13 mouse cellular contexts compared by ENCODE assay signal in the genomic region with DNA sequence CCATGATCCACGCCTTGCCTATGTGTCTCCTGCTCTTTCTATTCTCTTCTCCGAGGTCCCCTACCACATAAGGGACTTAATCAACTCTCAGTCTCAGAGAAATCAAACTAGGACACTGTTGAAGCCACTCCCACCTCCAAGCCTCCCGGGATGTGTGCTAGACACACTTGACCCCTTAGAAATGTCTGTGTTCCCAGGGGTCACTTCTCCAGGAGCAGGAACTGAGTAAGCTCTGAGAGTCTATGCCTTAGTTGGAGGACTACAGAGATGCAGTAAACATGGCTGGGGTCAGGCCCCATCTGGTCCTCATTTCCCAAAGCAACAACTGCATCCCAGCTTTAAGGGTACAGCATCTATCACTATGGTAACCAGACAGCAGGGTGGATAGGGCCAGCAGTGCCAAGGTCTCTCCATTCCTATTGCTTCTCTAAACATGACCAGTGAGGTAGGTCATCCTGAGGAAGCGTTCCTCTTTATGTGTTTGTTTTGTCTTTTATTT. TPM values are rescaled to one million over a fixed set of nuclear protein-coding genes. Genes with fewer than 3 reads are reported as not detected.
DNase-seq lines count a peak whose midpoint lies in the region; ATAC-seq lines count a peak whose summit lies in the region.
"Had no signal": no experiment of that assay in that cellular context is flagged by ENCODE, and none has a peak within 500 bp of the region (broad histone marks: within the 10 kb centered on the region; RNA-seq: fewer than 3 reads in every experiment).

No protein-coding gene starts in this region.

- H3K4me1 ChIP-seq in hindbrain, embryonic 13.5 days (replicated peaks) = peaks cover 42% of the 10 kb centered on the region
- H3K4me1 ChIP-seq in hindbrain, embryonic 16.5 days (ENCODE audit: control insufficient read depth, insufficient read depth, low read depth, low read length) = peaks cover 14% of the 10 kb centered on the region
- H3K4me1 ChIP-seq in embryonic facial prominence, embryonic 10.5 days = peaks cover 32% of the 10 kb centered on the region
- peaks cover 9% of the 10 kb centered on the region; the same call in 1 of the 2 replicates for H3K4me1 ChIP-seq in intestine, embryonic 16.5 days (ENCODE audit: control insufficient read depth, insufficient read depth, low read length)
- H3K4me1 ChIP-seq in liver, embryonic 11.5 days (replicated peaks; ENCODE audit: control insufficient read depth, insufficient read depth, low read length) = peaks cover 6% of the 10 kb centered on the region

- WGBS in hindbrain, embryonic 13.5 days = 64% methylated on average over 4 of the region's 4 CpGs
- 55% methylated on average over 4 of the region's 4 CpGs for WGBS in hindbrain, embryonic 16.5 days
- WGBS in embryonic facial prominence, embryonic 10.5 days = 62% methylated on average over 4 of the region's 4 CpGs
- WGBS in intestine, embryonic 16.5 days = 62% methylated on average over 4 of the region's 4 CpGs
- WGBS in liver, embryonic 11.5 days = 71% methylated on average over 4 of the region's 4 CpGs

- H3K4me2 ChIP-seq in hindbrain, embryonic 13.5 days = no peak overlapping the region
- no peak overlapping the region for H3K4me2 ChIP-seq in hindbrain, embryonic 16.5 days (ENCODE audit: low read length)
- H3K4me2 ChIP-seq in intestine, embryonic 16.5 days (ENCODE audit: low read depth, low read length) = no peak overlapping the region
- no peak overlapping the region for H3K4me2 ChIP-seq in liver, embryonic 11.5 days
- H3K4me2 ChIP-seq: liver, embryonic 13.5 days; midbrain, embryonic 12.5 days; neural tube, embryonic 12.5 days had no signal

- no peak for ATAC-seq in hindbrain, embryonic 13.5 days (ENCODE audit: low FRiP score)
- no peak for ATAC-seq in hindbrain, embryonic 16.5 days
- peak; percentile 25; the same call in 1 of the 2 replicates for ATAC-seq in intestine, embryonic 16.5 days
- no peak for ATAC-seq in liver, embryonic 11.5 days (replicated peaks; ENCODE audit: low FRiP score)

- H3K9ac ChIP-seq in hindbrain, embryonic 13.5 days = no peak overlapping the region
- H3K9ac ChIP-seq in hindbrain, embryonic 16.5 days (ENCODE audit: low read depth, low read length) = no peak overlapping the region
- H3K9ac ChIP-seq in intestine, embryonic 16.5 days (ENCODE audit: low read depth, low read length) = no peak overlapping the region
- H3K9ac ChIP-seq in liver, embryonic 11.5 days (ENCODE audit: low read depth, low read length) = no peak overlapping the region
- H3K9ac ChIP-seq: liver, embryonic 13.5 days; midbrain, embryonic 12.5 days; neural tube, embryonic 12.5 days had no signal

- H3K36me3 ChIP-seq in hindbrain, embryonic 13.5 days = no peaks in the 10 kb centered on the region
- no peaks in the 10 kb centered on the region for H3K36me3 ChIP-seq in hindbrain, embryonic 16.5 days (ENCODE audit: control insufficient read depth, insufficient read depth, low read length)
- H3K36me3 ChIP-seq in embryonic facial prominence, embryonic 10.5 days (replicated peaks) = no peaks in the 10 kb centered on the region
- no peaks in the 10 kb centered on the region for H3K36me3 ChIP-seq in intestine, embryonic 16.5 days (ENCODE audit: control insufficient read depth, insufficient read depth, low read length)
- H3K36me3 ChIP-seq in liver, embryonic 11.5 days (ENCODE audit: control insufficient read depth, insufficient read depth, low read length) = no peaks in the 10 kb centered on the region
- H3K36me3 ChIP-seq: liver, embryonic 13.5 days; midbrain, embryonic 12.5 days; neural tube, embryonic 12.5 days had no signal

- H3K4me3 ChIP-seq in hindbrain, embryonic 13.5 days = no peak overlapping the region
- no peak overlapping the region for H3K4me3 ChIP-seq in hindbrain, embryonic 16.5 days (ENCODE audit: low read length)
- 0 out of 2 replicates have a peak overlapping the region, but pooled peaks have one; percentile 3 for H3K4me3 ChIP-seq in embryonic facial prominence, embryonic 10.5 days
- no peak overlapping the region for H3K4me3 ChIP-seq in intestine, embryonic 16.5 days (ENCODE audit: low read length)
- no peak overlapping the region for H3K4me3 ChIP-seq in liver, embryonic 11.5 days (ENCODE audit: low read depth, low read length)
- H3K4me3 ChIP-seq: erythroblast, embryonic 14.5 days; liver, embryonic 13.5 days; midbrain, embryonic 12.5 days; neural tube, embryonic 12.5 days had no signal

- 0 out of 2 replicates have a peak overlapping the region, but pooled peaks have one; percentile 1 for H3K27ac ChIP-seq in hindbrain, embryonic 13.5 days
- H3K27ac ChIP-seq in hindbrain, embryonic 16.5 days (ENCODE audit: low read depth, low read length) = no peak overlapping the region
- peak overlapping the region; percentile 44; the same call in 1 of the 2 replicates for H3K27ac ChIP-seq in embryonic facial prominence, embryonic 10.5 days (replicated peaks)
- H3K27ac ChIP-seq in intestine, embryonic 16.5 days (ENCODE audit: low read length) = no peak overlapping the region
- no peak overlapping the region for H3K27ac ChIP-seq in liver, embryonic 11.5 days (ENCODE audit: low read depth, low read length)
- H3K27ac ChIP-seq: liver, embryonic 13.5 days; midbrain, embryonic 12.5 days; neural tube, embryonic 12.5 days had no signal

- no peaks in the 10 kb centered on the region for H3K9me3 ChIP-seq in hindbrain, embryonic 13.5 days
- no peaks in the 10 kb centered on the region for H3K9me3 ChIP-seq in hindbrain, embryonic 16.5 days (ENCODE audit: control insufficient read depth, low read length)
- H3K9me3 ChIP-seq in embryonic facial prominence, embryonic 10.5 days = no peaks in the 10 kb centered on the region
- H3K9me3 ChIP-seq in intestine, embryonic 16.5 days (ENCODE audit: control insufficient read depth, low read length) = no peaks in the 10 kb centered on the region
- no peaks in the 10 kb centered on the region for H3K9me3 ChIP-seq in liver, embryonic 11.5 days (ENCODE audit: control insufficient read depth, low read length)
- H3K9me3 ChIP-seq: liver, embryonic 13.5 days; midbrain, embryonic 12.5 days; neural tube, embryonic 12.5 days had no signal

- H3K27me3 ChIP-seq in hindbrain, embryonic 13.5 days = peaks cover 24% of the 10 kb centered on the region; the same call in 1 of the 2 replicates
- no peaks in the 10 kb centered on the region for H3K27me3 ChIP-seq in hindbrain, embryonic 16.5 days (replicated peaks; ENCODE audit: control insufficient read depth, insufficient read depth, low read length)
- H3K27me3 ChIP-seq in embryonic facial prominence, embryonic 10.5 days (replicated peaks; ENCODE audit: low read depth, poor library complexity, severe bottlenecking) = peaks cover 52% of the 10 kb centered on the region
- H3K27me3 ChIP-seq in intestine, embryonic 16.5 days (replicated peaks; ENCODE audit: control insufficient read depth, insufficient read depth, low read length) = no peaks in the 10 kb centered on the region
- H3K27me3 ChIP-seq in liver, embryonic 11.5 days (replicated peaks; ENCODE audit: control insufficient read depth, insufficient read depth, low read length) = peaks cover 14% of the 10 kb centered on the region
- H3K27me3 ChIP-seq: neural tube, embryonic 12.5 days had no signal

- DNase-seq in embryo, embryonic 11 days = peak; percentile 28
- no peak for DNase-seq in embryo, embryonic 10 days (ENCODE audit: low spot score)
- peak; percentile 55 for DNase-seq in embryonic facial prominence, embryonic 10.5 days (ENCODE audit: low spot score)
- no peak for DNase-seq in frontal cortex, postnatal 25 days (ENCODE audit: low spot score in 2 of 2)
- no peak for DNase-seq in liver, embryonic 11.5 days (ENCODE audit: low spot score)
- DNase-seq: liver, embryonic 13.5 days; spleen, adult 18-20 months had no signal

RNA-seq across cellular contexts. Expression of gene Sbk1, which starts 6.0 kb away (rescaled TPM):
- polyA plus RNA-seq in hindbrain, embryonic 13.5 days (2015; fragmentation: Nextera tagmentation; extraction: Ambion mirVana) = 248 and 253 TPM in 2 replicates
- polyA plus RNA-seq in hindbrain, embryonic 16.5 days (2015; fragmentation: Nextera tagmentation; extraction: Ambion mirVana) = 159 and 208 TPM in 2 replicates
- polyA plus RNA-seq in embryonic facial prominence, embryonic 10.5 days (2016; fragmentation: Nextera tagmentation; extraction: Ambion mirVana) = 91.0 and 102 TPM in 2 replicates
- polyA plus RNA-seq in intestine, embryonic 16.5 days (2015; fragmentation: Nextera tagmentation; extraction: Ambion mirVana) = 7.1 and 8.9 TPM in 2 replicates
- 13.6 and 14.2 TPM in 2 replicates for polyA plus RNA-seq in liver, embryonic 11.5 days (2014; fragmentation: Nextera tagmentation; extraction: Ambion mirVana)

Comparison
In these comparisons a context has a peak if more than half of its experiments do, and no peak if none do; other contexts are left out.
1. DNase-seq: peak in embryo, embryonic 11 days (single experiment) and embryonic facial prominence, embryonic 10.5 days (single experiment); none in embryo, embryonic 10 days (single experiment), frontal cortex, postnatal 25 days (0 of 2) and liver, embryonic 11.5 days (single experiment).
2. H3K27ac ChIP-seq: peak in hindbrain, embryonic 13.5 days (single experiment) and embryonic facial prominence, embryonic 10.5 days (single experiment); none in hindbrain, embryonic 16.5 days (single experiment), intestine, embryonic 16.5 days (single experiment) and liver, embryonic 11.5 days (single experiment).